Comparison of ENCODE assay signal across 10 mouse cellular contexts in genomic region chr8:70671615-70672324, GRCm38 (mm10). TPM values are rescaled to one million over a fixed set of nuclear protein-coding genes. Genes with fewer than 3 reads are reported as not detected.
DNase-seq lines count a peak whose midpoint lies in the region; ATAC-seq lines count a peak whose summit lies in the region.
"Had no signal": no experiment of that assay in that cellular context is flagged by ENCODE, and none has a peak within 500 bp of the region (broad histone marks: within the 10 kb centered on the region; RNA-seq: fewer than 3 reads in every experiment).

No protein-coding gene starts in this region.

- H3K4me1 ChIP-seq in forebrain, embryonic 16.5 days (replicated peaks; ENCODE audit: control insufficient read depth, insufficient read depth, low read length), result peaks cover 19% of the 10 kb centered on the region
- peaks cover 19% of the 10 kb centered on the region for H3K4me1 ChIP-seq in forebrain, embryonic 12.5 days
- H3K4me1 ChIP-seq in midbrain, embryonic 16.5 days (ENCODE audit: control insufficient read depth, insufficient read depth, low read length), result peaks cover 9% of the 10 kb centered on the region

- H3K9me3 ChIP-seq in forebrain, embryonic 16.5 days (ENCODE audit: control insufficient read depth, low read length), result no peaks in the 10 kb centered on the region
- no peaks in the 10 kb centered on the region; the same call in 1 of the 2 replicates for H3K9me3 ChIP-seq in forebrain, embryonic 12.5 days
- H3K9me3 ChIP-seq in midbrain, embryonic 16.5 days (replicated peaks; ENCODE audit: control insufficient read depth, low read length, poor library complexity, severe bottlenecking), result no peaks in the 10 kb centered on the region

- no peaks in the 10 kb centered on the region for H3K27me3 ChIP-seq in forebrain, embryonic 16.5 days (replicated peaks; ENCODE audit: control insufficient read depth, insufficient read depth, low read length)
- H3K27me3 ChIP-seq in forebrain, embryonic 12.5 days, result no peaks in the 10 kb centered on the region
- H3K27me3 ChIP-seq in midbrain, embryonic 16.5 days (ENCODE audit: control insufficient read depth, insufficient read depth, low read depth, low read length), result no peaks in the 10 kb centered on the region

- no peak overlapping the region for H3K4me2 ChIP-seq in forebrain, embryonic 16.5 days (ENCODE audit: low read length)
- no peak overlapping the region for H3K4me2 ChIP-seq in forebrain, embryonic 12.5 days
- H3K4me2 ChIP-seq in midbrain, embryonic 16.5 days (ENCODE audit: low read length), result no peak overlapping the region

- no peak overlapping the region for H3K4me3 ChIP-seq in forebrain, embryonic 16.5 days (replicated peaks; ENCODE audit: low read length)
- no peak overlapping the region for H3K4me3 ChIP-seq in forebrain, embryonic 12.5 days (replicated peaks)
- H3K4me3 ChIP-seq in midbrain, embryonic 16.5 days (ENCODE audit: low read depth, low read length), result no peak overlapping the region

- ATAC-seq in forebrain, embryonic 16.5 days, result no peak
- ATAC-seq in forebrain, embryonic 12.5 days (ENCODE audit: low FRiP score), result no peak
- no peak for ATAC-seq in midbrain, embryonic 16.5 days

- H3K27ac ChIP-seq in forebrain, embryonic 16.5 days (ENCODE audit: low read length), result peak overlapping the region; percentile 13; the same call in 1 of the 2 replicates
- no peak overlapping the region for H3K27ac ChIP-seq in forebrain, embryonic 12.5 days
- peak overlapping the region; percentile 84; the same call in 1 of the 2 replicates for H3K27ac ChIP-seq in midbrain, embryonic 16.5 days (ENCODE audit: low read length)

- H3K9ac ChIP-seq in forebrain, embryonic 16.5 days (replicated peaks; ENCODE audit: low read depth, low read length), result no peak overlapping the region
- H3K9ac ChIP-seq in forebrain, embryonic 12.5 days, result no peak overlapping the region
- H3K9ac ChIP-seq in midbrain, embryonic 16.5 days (ENCODE audit: low read depth, low read length), result no peak overlapping the region

- WGBS in forebrain, embryonic 16.5 days, result 62% methylated on average over 10 of the region's 10 CpGs
- WGBS in forebrain, embryonic 12.5 days, result 59% methylated on average over 10 of the region's 10 CpGs
- WGBS in midbrain, embryonic 16.5 days, result 58% methylated on average over 10 of the region's 10 CpGs

- no peaks in the 10 kb centered on the region for H3K36me3 ChIP-seq in forebrain, embryonic 16.5 days (ENCODE audit: control insufficient read depth, insufficient read depth)
- 0 out of 2 replicates have a peak, but pooled peaks cover 5% of the 10 kb centered on the region for H3K36me3 ChIP-seq in forebrain, embryonic 12.5 days (replicated peaks)
- H3K36me3 ChIP-seq in midbrain, embryonic 16.5 days (ENCODE audit: control insufficient read depth, insufficient read depth, low read length), result no peaks in the 10 kb centered on the region

- peak; percentile 76 for DNase-seq in gastrocnemius, adult 8-10 months (ENCODE audit: low spot score in 2 of 2)
- peak; percentile 50 for DNase-seq in kidney, adult 18-20 months
- no peak for DNase-seq in ovary, postnatal 10 days (ENCODE audit: low spot score)
- no peak for DNase-seq in spleen, postnatal 14 days (ENCODE audit: low spot score in 2 of 2)
- no peak for DNase-seq in adrenal gland, postnatal 14 days

RNA-seq across cellular contexts. Expression of gene Lsm4, which starts 1.3 kb away (rescaled TPM):
- polyA plus RNA-seq in forebrain, embryonic 16.5 days (2015; fragmentation: Nextera tagmentation; extraction: Ambion mirVana), result 166 and 168 TPM in 2 replicates
- polyA plus RNA-seq in forebrain, embryonic 12.5 days (2016; fragmentation: Nextera tagmentation; extraction: Ambion mirVana), result 259 and 275 TPM in 2 replicates
- total RNA-seq in gastrocnemius, adult 8-10 months (2022), result 10 to 100 TPM; 64.4 to 75.4 (median 70.3) TPM
- polyA plus RNA-seq in midbrain, embryonic 16.5 days (2015; fragmentation: Nextera tagmentation; extraction: Ambion mirVana), result 137 and 143 TPM in 2 replicates
- total RNA-seq in adrenal gland, postnatal 14 days (2021), result 76.0 and 78.6 TPM in 2 replicates

RNA-seq across cellular contexts. Expression of gene Pgpep1, which starts 11.6 kb away (rescaled TPM):
- 60.3 and 65.7 TPM in 2 replicates for polyA plus RNA-seq in forebrain, embryonic 16.5 days (2015; fragmentation: Nextera tagmentation; extraction: Ambion mirVana)
- polyA plus RNA-seq in forebrain, embryonic 12.5 days (2016; fragmentation: Nextera tagmentation; extraction: Ambion mirVana), result 69.3 and 70.4 TPM in 2 replicates
- total RNA-seq in gastrocnemius, adult 8-10 months (2022), result 10 to 100 TPM; 13.6 to 19.0 (median 15.7) TPM
- 67.2 and 69.7 TPM in 2 replicates for polyA plus RNA-seq in midbrain, embryonic 16.5 days (2015; fragmentation: Nextera tagmentation; extraction: Ambion mirVana)
- 73.1 and 86.5 TPM in 2 replicates for total RNA-seq in adrenal gland, postnatal 14 days (2021)

RNA-seq across cellular contexts. Expression of gene Jund, which starts 27.0 kb away (rescaled TPM):
- 54.6 and 57.7 TPM in 2 replicates for polyA plus RNA-seq in forebrain, embryonic 16.5 days (2015; fragmentation: Nextera tagmentation; extraction: Ambion mirVana)
- polyA plus RNA-seq in forebrain, embryonic 12.5 days (2016; fragmentation: Nextera tagmentation; extraction: Ambion mirVana), result 153 and 165 TPM in 2 replicates
- total RNA-seq in gastrocnemius, adult 8-10 months (2022), result 10 to 100 TPM; 31.9 to 42.0 (median 38.3) TPM
- 60.4 and 67.9 TPM in 2 replicates for polyA plus RNA-seq in midbrain, embryonic 16.5 days (2015; fragmentation: Nextera tagmentation; extraction: Ambion mirVana)
- 165 and 174 TPM in 2 replicates for total RNA-seq in adrenal gland, postnatal 14 days (2021)

RNA-seq across cellular contexts. Expression of gene Iqcn, which starts 31.5 kb away (rescaled TPM):
- 0.11 and 0.14 TPM in 2 replicates for polyA plus RNA-seq in forebrain, embryonic 16.5 days (2015; fragmentation: Nextera tagmentation; extraction: Ambion mirVana)
- 0.04 and 0.10 TPM in 2 replicates for polyA plus RNA-seq in forebrain, embryonic 12.5 days (2016; fragmentation: Nextera tagmentation; extraction: Ambion mirVana)
- not detected for total RNA-seq in gastrocnemius, adult 8-10 months (2022)
- polyA plus RNA-seq in midbrain, embryonic 16.5 days (2015; fragmentation: Nextera tagmentation; extraction: Ambion mirVana), result 0.06 TPM in 1 of 2 replicates, not detected in the other
- 0.11 and 0.19 TPM in 2 replicates for total RNA-seq in adrenal gland, postnatal 14 days (2021)
- polyA plus RNA-seq: heart, embryonic 14.5 days; lung, embryonic 16.5 days had no signal

RNA-seq across cellular contexts. Expression of gene Gdf15, which starts 39.5 kb away (rescaled TPM):
- 0.20 TPM in 1 of 2 replicates, not detected in the other for polyA plus RNA-seq in forebrain, embryonic 16.5 days (2015; fragmentation: Nextera tagmentation; extraction: Ambion mirVana)
- 0.14 TPM in 1 of 2 replicates, not detected in the other for polyA plus RNA-seq in forebrain, embryonic 12.5 days (2016; fragmentation: Nextera tagmentation; extraction: Ambion mirVana)
- under 1 TPM in 1 of 4 experiments, not detected in 3; 0.24 TPM for total RNA-seq in gastrocnemius, adult 8-10 months (2022)
- 0.35 and 0.39 TPM in 2 replicates for polyA plus RNA-seq in midbrain, embryonic 16.5 days (2015; fragmentation: Nextera tagmentation; extraction: Ambion mirVana)
- 0.79 and 1.0 TPM in 2 replicates for total RNA-seq in adrenal gland, postnatal 14 days (2021)

Comparison
In these comparisons a context has a peak if more than half of its experiments do, and no peak if none do; other contexts are left out.
1. DNase-seq: peak in gastrocnemius, adult 8-10 months (2 of 2) and kidney, adult 18-20 months (single experiment); none in ovary, postnatal 10 days (single experiment), spleen, postnatal 14 days (0 of 2) and adrenal gland, postnatal 14 days (single experiment).